Mouse (Mus musculus): ENCODE measurements at regions not wholly inside any gene's neighbourhood (a gene's known extent, or its start where the extent isn't known, plus 50 kb on each side); places are given as distances from the start of the nearest gene placed in this dataset.

GRCm38 (mm10) chr9:41360356-41360755 lies 198.9 kb upstream of the Ubash3b start:
- no peaks in the 10 kb centered on the region for H3K36me3 ChIP-seq (ENCODE audit: control insufficient read depth, insufficient read depth, low read length)
- H3K27ac ChIP-seq (replicated peaks; ENCODE audit: low read depth, low read length), result no peak overlapping the region
- H3K4me3 ChIP-seq (replicated peaks; ENCODE audit: low read length), result no peak overlapping the region
- 87% methylated on average over 5 of the region's 5 CpGs for WGBS
- no peak overlapping the region for H3K9ac ChIP-seq (ENCODE audit: low read depth, low read length, severe bottlenecking)
- TF ChIP-seq POLR2A (IDR thresholded peaks at IDR 0.05; ENCODE audit: borderline replicate concordance, extremely low read depth, insufficient read depth, insufficient read length), result no peak
- H3K4me1 ChIP-seq (ENCODE audit: control insufficient read depth, insufficient read depth, low read length), result no peaks in the 10 kb centered on the region
- H3K27me3 ChIP-seq (ENCODE audit: control insufficient read depth, insufficient read depth, low read length), result no peaks in the 10 kb centered on the region
- DNase-seq (ENCODE audit: low spot score), result no peak
- no peak for ATAC-seq (ENCODE audit: low FRiP score, low read depth)
- no peak overlapping the region for H3K4me2 ChIP-seq (replicated peaks; ENCODE audit: low read depth, low read length, severe bottlenecking)
- H3K9me3 ChIP-seq (ENCODE audit: control insufficient read depth, low read length), result no peaks in the 10 kb centered on the region

DNA sequence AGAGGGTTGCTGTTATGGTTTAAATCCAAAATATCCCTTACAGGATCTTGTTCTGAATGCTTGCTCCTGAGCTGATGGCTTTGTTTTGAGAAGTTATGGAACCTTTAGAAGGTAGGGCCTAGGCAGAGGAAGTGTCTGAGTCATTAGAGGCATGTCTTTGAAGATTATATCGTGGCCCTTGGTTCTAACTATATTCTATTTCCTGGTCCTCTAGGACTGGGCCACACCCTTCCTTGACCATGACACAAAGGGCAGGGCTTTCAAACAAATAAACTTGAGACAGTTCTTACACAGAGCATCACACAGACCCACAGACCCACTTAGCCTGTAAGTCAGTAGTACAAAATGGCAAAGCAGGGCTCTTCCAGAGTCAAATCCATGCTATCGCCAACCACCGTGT lies 197.8 kb upstream of the Ubash3b start:
- no peaks in the 10 kb centered on the region for H3K9me3 ChIP-seq (ENCODE audit: control insufficient read depth, low read length)
- H3K27me3 ChIP-seq (ENCODE audit: control insufficient read depth, insufficient read depth, low read length), result no peaks in the 10 kb centered on the region
- no peak overlapping the region for H3K9ac ChIP-seq (ENCODE audit: low read depth, low read length, severe bottlenecking)
- no peak overlapping the region for H3K27ac ChIP-seq (replicated peaks; ENCODE audit: low read depth, low read length)
- TF ChIP-seq POLR2A (IDR thresholded peaks at IDR 0.05; ENCODE audit: borderline replicate concordance, extremely low read depth, insufficient read depth, insufficient read length), result no peak
- ATAC-seq (ENCODE audit: low FRiP score, low read depth) (no peak), DNase-seq (ENCODE audit: low spot score) (no peak)
- no peak overlapping the region for H3K4me2 ChIP-seq (replicated peaks; ENCODE audit: low read depth, low read length, severe bottlenecking)
- H3K4me3 ChIP-seq (replicated peaks; ENCODE audit: low read length), result no peak overlapping the region
- 88% methylated on average over 3 of the region's 3 CpGs for WGBS
- no peaks in the 10 kb centered on the region for H3K36me3 ChIP-seq (ENCODE audit: control insufficient read depth, insufficient read depth, low read length)
- no peaks in the 10 kb centered on the region for H3K4me1 ChIP-seq (ENCODE audit: control insufficient read depth, insufficient read depth, low read length)

GRCm38 (mm10) chr9:41345338-41345737 lies 183.8 kb upstream of the Ubash3b start:
- TF ChIP-seq POLR2A (IDR thresholded peaks at IDR 0.05; ENCODE audit: borderline replicate concordance, extremely low read depth, insufficient read depth, insufficient read length), result no peak
- no peak overlapping the region for H3K9ac ChIP-seq (ENCODE audit: low read depth, low read length, severe bottlenecking)
- no peak overlapping the region for H3K4me3 ChIP-seq (replicated peaks; ENCODE audit: low read length)
- ATAC-seq (ENCODE audit: low FRiP score, low read depth) (peak; percentile 62), DNase-seq (ENCODE audit: low spot score) (peak; percentile 67)
- no peaks in the 10 kb centered on the region for H3K36me3 ChIP-seq (ENCODE audit: control insufficient read depth, insufficient read depth, low read length)
- H3K4me1 ChIP-seq (ENCODE audit: control insufficient read depth, insufficient read depth, low read length), result 0 out of 2 replicates have a peak, but pooled peaks cover 6% of the 10 kb centered on the region
- 25% methylated on average over 2 of the region's 2 CpGs for WGBS
- no peaks in the 10 kb centered on the region for H3K27me3 ChIP-seq (ENCODE audit: control insufficient read depth, insufficient read depth, low read length)
- H3K27ac ChIP-seq (replicated peaks; ENCODE audit: low read depth, low read length), result 0 out of 2 replicates have a peak overlapping the region, but pooled peaks have one; percentile 33
- no peak overlapping the region for H3K4me2 ChIP-seq (replicated peaks; ENCODE audit: low read depth, low read length, severe bottlenecking)
- no peaks in the 10 kb centered on the region for H3K9me3 ChIP-seq (ENCODE audit: control insufficient read depth, low read length)

GRCm38 (mm10) chr9:41337375-41337774 lies 175.9 kb upstream of the Ubash3b start:
- whole genome bisulfite sequencing, result 81% methylated on average over 2 of the region's 2 CpGs
- no peak for TF ChIP-seq POLR2A (IDR thresholded peaks at IDR 0.05; ENCODE audit: borderline replicate concordance, extremely low read depth, insufficient read depth, insufficient read length)

DNA sequence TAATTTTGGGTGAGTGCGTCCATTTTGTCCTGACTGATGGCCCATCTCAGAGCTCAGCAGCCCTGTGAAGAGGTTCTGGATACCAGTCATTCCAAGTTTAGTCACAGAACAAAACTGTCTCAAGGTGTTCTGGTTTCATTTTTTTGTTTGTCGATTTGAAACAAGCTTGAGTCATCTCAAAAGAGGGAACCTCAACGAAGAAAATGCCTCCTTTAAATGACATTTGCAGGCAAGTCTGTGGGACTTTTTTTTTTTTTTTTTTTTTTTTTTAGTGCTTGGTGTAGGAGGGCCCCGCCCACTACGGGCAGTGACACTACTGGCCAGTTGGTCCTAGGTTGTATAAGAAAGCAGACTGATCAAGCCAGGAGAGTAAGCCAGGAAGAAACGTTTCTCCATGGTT lies 175.3 kb upstream of the Ubash3b start:
- no peak overlapping the region for H3K27ac ChIP-seq (replicated peaks; ENCODE audit: low read depth, low read length)
- H3K4me2 ChIP-seq (replicated peaks; ENCODE audit: low read depth, low read length, severe bottlenecking), result no peak overlapping the region
- DNase-seq (ENCODE audit: low spot score) (no peak), ATAC-seq (ENCODE audit: low FRiP score, low read depth) (no peak)
- no peak for TF ChIP-seq POLR2A (IDR thresholded peaks at IDR 0.05; ENCODE audit: borderline replicate concordance, extremely low read depth, insufficient read depth, insufficient read length)
- H3K9ac ChIP-seq (ENCODE audit: low read depth, low read length, severe bottlenecking), result no peak overlapping the region
- no peaks in the 10 kb centered on the region for H3K36me3 ChIP-seq (ENCODE audit: control insufficient read depth, insufficient read depth, low read length)
- H3K9me3 ChIP-seq (ENCODE audit: control insufficient read depth, low read length), result no peaks in the 10 kb centered on the region
- H3K4me1 ChIP-seq (ENCODE audit: control insufficient read depth, insufficient read depth, low read length), result peaks cover 9% of the 10 kb centered on the region; the same call in 1 of the 2 replicates
- WGBS, result 71% methylated on average over 6 of the region's 6 CpGs
- H3K4me3 ChIP-seq (replicated peaks; ENCODE audit: low read length), result no peak overlapping the region
- H3K27me3 ChIP-seq (ENCODE audit: control insufficient read depth, insufficient read depth, low read length), result no peaks in the 10 kb centered on the region

More at GRCm38 (mm10) chr9:41337375-41337774, 175.9 kb upstream of the Ubash3b start:
- H3K4me3 ChIP-seq (replicated peaks; ENCODE audit: low read length), result no peak overlapping the region
- H3K36me3 ChIP-seq (ENCODE audit: control insufficient read depth, insufficient read depth, low read length), result no peaks in the 10 kb centered on the region
- peaks cover 9% of the 10 kb centered on the region; the same call in 1 of the 2 replicates for H3K4me1 ChIP-seq (ENCODE audit: control insufficient read depth, insufficient read depth, low read length)
- ATAC-seq (ENCODE audit: low FRiP score, low read depth) (no peak), DNase-seq (ENCODE audit: low spot score) (no peak)
- no peak overlapping the region for H3K27ac ChIP-seq (replicated peaks; ENCODE audit: low read depth, low read length)
- no peaks in the 10 kb centered on the region for H3K9me3 ChIP-seq (ENCODE audit: control insufficient read depth, low read length)
- no peak overlapping the region for H3K9ac ChIP-seq (ENCODE audit: low read depth, low read length, severe bottlenecking)
- H3K4me2 ChIP-seq (replicated peaks; ENCODE audit: low read depth, low read length, severe bottlenecking), result no peak overlapping the region
- H3K27me3 ChIP-seq (ENCODE audit: control insufficient read depth, insufficient read depth, low read length), result no peaks in the 10 kb centered on the region

All from limb, embryonic 14.5 days (tissue).